8 mouse cellular contexts compared by ENCODE assay signal in the genomic region with DNA sequence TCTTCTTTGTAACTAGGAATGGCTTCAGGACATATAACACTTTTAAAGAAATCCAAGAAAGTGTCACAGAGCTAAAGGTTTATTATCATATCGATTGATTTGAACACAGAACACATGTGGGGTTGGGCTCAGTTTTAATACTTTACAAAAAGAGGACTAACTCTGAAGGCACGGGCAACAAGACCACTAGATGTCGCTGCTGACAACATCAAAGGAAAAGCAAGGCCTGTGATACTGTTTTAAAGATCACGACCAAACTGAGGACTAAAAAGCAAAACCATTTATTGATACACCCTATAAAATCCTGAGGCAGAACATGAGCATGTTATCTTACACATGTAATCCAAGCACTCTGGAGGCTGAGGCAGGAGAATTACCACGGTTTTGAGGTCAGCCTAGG. TPM values are rescaled to one million over a fixed set of nuclear protein-coding genes. Genes with fewer than 3 reads are reported as not detected.
DNase-seq lines count a peak whose midpoint lies in the region; ATAC-seq and TF ChIP-seq lines count a peak whose summit lies in the region.
"Had no signal": no experiment of that assay in that cellular context is flagged by ENCODE, and none has a peak within 500 bp of the region (broad histone marks: within the 10 kb centered on the region; RNA-seq: fewer than 3 reads in every experiment).

No protein-coding gene starts in this region.

- H3K36me3 ChIP-seq in lung, embryonic 14.5 days (ENCODE audit: insufficient read depth) = peaks cover 38% of the 10 kb centered on the region

- no peak overlapping the region for H3K4me2 ChIP-seq in lung, embryonic 14.5 days
- H3K4me2 ChIP-seq: limb, embryonic 12.5 days had no signal

- H3K9me3 ChIP-seq in lung, embryonic 14.5 days (ENCODE audit: low read depth, low read length) = no peaks in the 10 kb centered on the region
- H3K9me3 ChIP-seq: limb, embryonic 12.5 days had no signal

- peak; percentile 74 for DNase-seq in ES-CJ7 (ENCODE audit: low read depth, low spot score)
- DNase-seq in adrenal gland, postnatal 10 days = peak; percentile 79
- peak; percentile 64 for DNase-seq in embryo, embryonic 9.5 days (ENCODE audit: extremely low spot score)
- peak; percentile 75 to 87 for DNase-seq in heart, postnatal 10 days
- DNase-seq in layer of hippocampus, adult 11-12 months (ENCODE audit: low spot score) = peak; percentile 86
- peak; percentile 88 for DNase-seq in lung, embryonic 14.5 days
- DNase-seq in retina, embryonic 14.5 days (ENCODE audit: low spot score) = peak; percentile 81

- H3K27me3 ChIP-seq in lung, embryonic 14.5 days (ENCODE audit: insufficient read depth, low read length) = no peaks in the 10 kb centered on the region
- H3K27me3 ChIP-seq: limb, embryonic 12.5 days had no signal

- H3K4me3 ChIP-seq in lung, embryonic 14.5 days (ENCODE audit: low read depth, low read length) = no peak overlapping the region
- H3K4me3 ChIP-seq: limb, embryonic 12.5 days had no signal

- intact Hi-C loops in heart, postnatal 10 days (cut with DNase I) = loop anchor here (1.0 to 5.0 kb wide), 3 partner anchors 161 to 706 kb away; partner anchors contain the start of gene Ssbp2

- no peaks in the 10 kb centered on the region for H3K4me1 ChIP-seq in lung, embryonic 14.5 days (ENCODE audit: insufficient read depth)

- no peak overlapping the region for H3K9ac ChIP-seq in lung, embryonic 14.5 days
- H3K9ac ChIP-seq: limb, embryonic 12.5 days had no signal

- peak; percentile 81 for TF ChIP-seq CTCF in lung, embryonic 14.5 days (IDR thresholded peaks at IDR 0.05; ENCODE audit: low read depth)

- no peak overlapping the region for H3K27ac ChIP-seq in lung, embryonic 14.5 days (ENCODE audit: low read depth)
- H3K27ac ChIP-seq: limb, embryonic 12.5 days had no signal

- peak; percentile 40 for ATAC-seq in lung, embryonic 14.5 days (ENCODE audit: insufficient read depth)

- 23% methylated on average over 5 of the region's 5 CpGs for WGBS in lung, embryonic 14.5 days

RNA-seq across cellular contexts. Expression of gene Rps23, which starts 7.1 kb away (rescaled TPM):
- 100 to 1,000 TPM; 467 to 483 TPM for total RNA-seq in adrenal gland, postnatal 10 days (2021)
- total RNA-seq in heart, postnatal 10 days (2021) = 100 to 1,000 TPM; 236 to 256 TPM
- polyA plus RNA-seq in lung, embryonic 14.5 days (2014; fragmentation: Nextera tagmentation; extraction: Ambion mirVana) = 281 and 321 TPM in 2 replicates

RNA-seq across cellular contexts. Expression of gene Atp6ap1l, which starts 24.7 kb away (rescaled TPM):
- total RNA-seq in adrenal gland, postnatal 10 days (2021) = under 1 TPM in 1 of 2 experiments, not detected in 1; 0.39 TPM
- under 1 TPM; 0.35 to 0.41 TPM for total RNA-seq in heart, postnatal 10 days (2021)
- not detected in 2 replicates for polyA plus RNA-seq in lung, embryonic 14.5 days (2014; fragmentation: Nextera tagmentation; extraction: Ambion mirVana)
